Mouse (Mus musculus): ENCODE measurements around the gene Tgif1. TPM values are rescaled to one million over a fixed set of nuclear protein-coding genes. Genes with fewer than 3 reads are reported as not detected.

The Tgif1 gene
- polyA plus RNA-seq, 1 experiment from 2014 or later, result 36.4 TPM

DNA sequence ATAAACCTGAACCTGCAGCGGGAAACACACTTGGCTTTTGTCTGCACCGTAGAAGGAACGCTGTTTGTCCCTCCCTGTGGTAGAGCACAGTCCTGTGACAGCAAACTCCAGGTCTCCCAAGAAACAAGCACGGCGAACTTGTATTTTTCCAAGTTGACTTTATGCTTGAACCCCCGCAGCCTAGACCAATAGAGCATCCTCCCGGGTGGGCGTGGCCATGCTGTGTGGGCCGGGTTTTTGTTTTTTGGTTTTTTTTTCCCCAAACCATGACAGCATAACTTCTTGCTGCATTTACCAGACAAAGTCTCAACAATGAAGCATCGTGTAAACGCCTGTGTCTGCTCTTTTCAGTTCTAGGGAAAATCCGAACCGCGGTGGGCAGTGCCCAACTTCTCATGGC is 44.5 kb downstream of the Tgif1 start:
- DNase-seq (ENCODE audit: low spot score), result no peak

DNA sequence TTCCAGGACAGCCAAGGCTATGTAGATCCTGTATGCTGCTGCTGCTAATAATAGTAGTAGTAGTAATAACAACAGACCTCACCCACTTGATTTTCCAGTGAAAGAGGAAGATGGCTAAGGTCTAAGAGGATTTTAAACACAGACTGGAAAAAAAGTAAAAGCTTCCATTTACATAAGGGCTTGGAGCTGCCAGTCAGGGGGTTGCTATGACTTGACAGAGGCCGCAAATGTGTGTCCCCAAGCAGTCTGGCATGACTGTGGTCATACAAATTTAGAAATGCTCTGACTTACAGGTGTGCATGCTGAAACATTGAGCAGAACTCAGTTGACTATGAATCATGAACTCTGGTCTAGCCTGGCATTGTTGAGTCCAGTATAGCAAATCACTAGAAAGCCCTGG is 45.5 kb downstream of the Tgif1 start:
- no peak for DNase-seq (ENCODE audit: low spot score)

DNA sequence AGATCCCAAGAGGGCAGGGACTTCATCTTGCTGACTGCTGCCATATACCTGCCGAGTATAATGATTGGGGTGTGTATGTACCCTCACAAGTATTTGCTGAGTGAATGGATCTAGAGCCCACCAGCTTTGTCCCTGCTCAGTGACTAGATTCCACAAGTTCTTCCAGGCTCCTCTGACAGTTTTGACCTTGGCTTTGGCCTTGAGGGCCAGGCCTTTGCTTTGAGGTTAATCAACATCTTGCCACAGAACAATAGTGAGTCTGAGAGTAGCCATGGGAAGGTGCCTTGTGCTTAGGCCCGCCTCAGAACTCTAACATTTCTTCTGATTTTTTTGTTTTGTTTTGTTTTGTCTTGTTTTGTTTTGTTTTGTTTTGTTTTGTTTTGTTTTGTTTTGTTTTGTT is 46.7 kb downstream of the Tgif1 start:
- no peak for DNase-seq (ENCODE audit: low spot score)

DNA sequence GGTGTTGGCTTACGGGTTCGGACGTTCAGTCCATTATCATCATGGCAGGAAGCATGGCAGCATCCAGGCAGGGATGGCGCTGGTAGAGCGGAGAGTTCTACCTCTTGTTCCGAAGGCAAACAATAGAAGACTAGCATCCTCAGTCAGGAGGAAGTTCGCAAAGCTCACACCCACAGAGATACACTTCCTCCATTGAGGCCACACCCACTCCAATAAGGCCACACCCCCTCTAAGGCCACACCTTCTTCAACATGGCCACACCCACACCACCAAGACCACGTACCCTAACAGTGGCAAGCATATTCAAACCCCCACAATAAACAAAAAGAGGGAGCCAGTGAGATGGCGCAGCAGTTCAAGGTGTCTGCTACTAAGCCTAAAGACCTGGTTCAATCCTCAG is 47.5 kb downstream of the Tgif1 start:
- DNase-seq (ENCODE audit: low spot score), result no peak

DNA sequence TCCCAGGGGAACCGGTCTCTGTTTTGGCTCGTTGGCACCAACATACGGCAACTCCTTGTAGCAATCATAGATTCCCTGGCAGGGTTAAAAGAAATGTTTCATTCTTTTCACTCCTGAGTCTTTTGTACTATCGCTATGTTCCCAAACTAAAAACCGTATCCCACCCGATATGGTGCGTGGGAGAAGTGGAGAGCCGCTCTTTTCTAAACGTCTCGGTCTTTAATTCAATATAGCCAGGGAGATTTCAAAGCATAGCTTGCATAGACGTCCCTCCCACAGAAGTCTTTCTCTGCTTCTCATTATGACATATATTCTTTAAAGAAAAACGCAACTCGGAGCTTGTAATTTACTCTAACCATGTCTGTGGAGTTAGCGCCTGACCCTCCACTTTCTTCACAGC is 51.3 kb downstream of the Tgif1 start:
- DNase-seq (ENCODE audit: low spot score), result no peak

DNA sequence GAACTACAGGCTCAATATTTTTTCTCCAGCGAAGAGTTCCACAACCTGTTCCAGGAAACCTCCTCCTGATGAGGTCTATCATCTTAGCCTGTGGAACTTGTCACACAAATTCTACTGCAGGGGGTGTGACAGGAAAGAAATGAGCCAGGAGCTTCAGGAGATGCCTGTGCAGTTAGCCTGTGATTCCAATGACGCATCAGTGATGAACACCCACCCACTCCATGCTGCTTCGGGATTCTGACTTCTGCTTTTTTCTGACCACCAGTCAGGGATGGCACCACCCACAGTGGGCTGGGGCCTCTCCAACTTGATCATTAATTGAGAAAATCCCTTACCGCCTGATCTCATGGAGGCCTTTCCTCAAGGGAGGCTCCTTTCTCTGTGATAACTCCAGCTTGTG is 54.1 kb downstream of the Tgif1 start:
- DNase-seq (ENCODE audit: low spot score), result no peak

DNA sequence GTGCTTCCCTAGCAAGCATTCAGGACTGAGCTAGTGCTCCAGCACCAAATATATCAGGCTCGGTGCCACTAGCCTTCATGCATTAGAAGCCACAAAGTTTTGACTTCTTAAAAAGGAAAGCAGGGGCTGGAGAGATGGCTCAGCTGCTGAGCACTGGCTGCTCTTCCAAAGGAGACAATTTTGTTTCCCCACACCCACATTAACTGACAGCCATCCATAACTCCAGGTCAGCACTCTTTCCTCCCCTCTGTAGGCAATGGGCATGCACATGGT is 55.6 kb downstream of the Tgif1 start:
- no peak for DNase-seq (ENCODE audit: low spot score)

DNA sequence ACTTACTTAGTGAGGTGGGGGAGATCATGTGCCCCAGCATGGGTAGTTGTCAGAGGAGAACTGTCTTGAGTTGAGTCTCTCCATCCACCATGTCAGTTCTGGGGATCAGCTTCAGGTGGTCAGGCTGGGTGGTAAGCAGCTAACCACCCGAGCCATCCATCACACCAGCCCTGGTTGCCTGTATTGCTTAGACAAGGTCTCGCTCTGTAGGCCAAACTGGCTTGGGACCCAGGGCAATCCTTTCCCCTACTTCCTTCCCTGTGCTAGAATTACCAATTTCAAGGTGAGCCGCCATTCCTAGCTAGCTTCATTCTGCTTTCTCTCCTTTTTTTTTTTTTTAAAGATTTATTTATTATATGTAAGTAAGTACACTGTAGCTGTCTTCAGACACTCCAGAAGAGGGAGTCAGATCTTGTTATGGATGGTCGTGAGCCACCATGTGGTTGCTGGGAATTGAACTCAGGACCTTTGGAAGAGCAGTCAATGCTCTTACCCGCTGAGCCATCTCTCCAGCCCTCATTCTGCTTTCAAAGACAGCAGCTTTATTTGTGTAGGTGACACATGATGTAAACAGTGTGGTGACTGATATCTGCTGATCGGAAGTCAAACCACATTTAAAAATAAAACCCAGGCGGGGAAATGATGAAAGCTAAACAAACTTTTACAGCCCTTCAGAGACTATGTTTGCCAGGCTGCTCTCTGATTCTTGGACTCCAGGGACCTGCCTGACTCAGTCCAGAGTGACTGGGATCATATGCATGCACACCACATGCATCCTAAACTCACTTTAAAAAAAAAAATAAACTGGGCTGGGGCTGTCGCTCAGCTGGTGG is 56.2 kb downstream of the Tgif1 start:
- DNase-seq (ENCODE audit: low spot score), result no peak

DNA sequence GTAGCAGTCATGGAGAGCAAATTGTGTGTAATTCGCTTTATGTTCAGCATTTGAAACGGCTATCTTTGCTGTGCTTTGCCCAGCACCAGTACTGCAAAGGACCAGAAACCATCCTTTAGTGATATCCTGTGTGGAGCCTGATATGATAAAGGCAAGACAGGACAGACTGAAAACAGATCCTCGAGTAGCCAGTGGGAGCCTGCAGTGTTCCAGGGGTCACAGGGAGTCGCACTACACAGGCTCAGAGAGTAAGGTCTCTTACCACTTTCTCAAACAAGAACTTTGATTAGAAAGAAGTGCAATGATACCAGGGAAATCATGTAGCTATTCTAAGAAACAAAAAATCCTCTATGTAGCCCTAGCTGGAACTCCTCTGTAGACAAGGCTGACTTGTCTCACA is 58.1 kb downstream of the Tgif1 start:
- DNase-seq (ENCODE audit: low spot score), result no peak

DNA sequence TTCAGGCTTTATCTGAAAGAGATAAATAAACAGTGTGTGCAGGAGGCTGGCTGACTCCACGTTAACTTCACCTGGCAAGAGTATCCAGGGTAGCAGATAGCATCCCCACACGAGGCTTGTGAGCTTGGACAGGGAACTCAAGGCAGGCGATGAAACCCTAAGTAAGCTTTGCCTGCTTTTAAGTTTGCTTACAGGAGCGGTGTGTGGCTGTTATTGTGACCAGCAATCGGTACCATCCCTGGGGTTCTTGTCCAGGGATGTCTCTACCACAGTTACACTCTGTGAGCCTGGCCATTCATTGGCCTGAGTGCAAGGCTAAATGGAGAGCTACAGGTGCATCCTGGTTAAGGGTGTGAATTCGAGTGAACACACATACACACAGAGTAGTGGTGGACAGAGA is 58.6 kb downstream of the Tgif1 start:
- DNase-seq (ENCODE audit: low spot score), result no peak

DNA sequence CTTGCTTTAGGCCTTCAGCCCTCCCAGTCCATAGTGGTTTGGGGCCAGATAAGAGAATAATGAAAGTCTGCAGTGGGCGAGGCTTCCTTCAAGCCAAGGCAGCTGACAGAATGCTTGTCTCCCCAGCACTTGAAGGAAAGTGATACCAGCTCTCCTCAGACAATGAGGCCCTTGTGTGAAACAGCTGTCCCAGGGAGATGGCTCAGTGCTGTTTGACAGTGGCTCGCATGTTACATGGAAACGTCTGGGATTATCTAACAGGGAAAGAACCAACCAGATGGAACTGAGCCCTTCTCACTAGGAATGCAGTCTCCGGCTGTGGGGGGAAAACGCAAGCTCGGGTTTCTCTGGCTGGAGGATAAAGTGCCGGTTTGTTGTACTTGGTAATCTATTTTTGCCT is 59.1 kb downstream of the Tgif1 start:
- no peak for DNase-seq (ENCODE audit: low spot score)

MicroRNA genes within 50 kb of the gene (microRNA counts, 519-probe panel; counts per million panel counts)
- 473 counts per million, percentile 71 among the panel's probes with 10 or more counts for microRNA mmu-miR-1195

Small RNAs within 50 kb of the gene (microRNA-seq; reads per million reads assigned to microRNA genes)
- gene Mir1195 (ENCODE audit: borderline number of aligned reads), result not detected

Other genes with a start within 250 kb of the Tgif1 start
- 1.2 and 1.4 TPM in 2 replicates for gene Myom1, start 149.1 kb upstream of the Tgif1 start, polyA plus RNA-seq (2015; fragmentation: Nextera tagmentation; extraction: Ambion mirVana)
- 587 and 594 TPM in 2 replicates for gene Myl12a, start 149.3 kb upstream of the Tgif1 start, polyA plus RNA-seq (2015; fragmentation: Nextera tagmentation; extraction: Ambion mirVana)

Data from thymus, postnatal 0 days (tissue).